Mouse (Mus musculus): ENCODE results near the gene Fbl. TPM values are rescaled to one million over a fixed set of nuclear protein-coding genes. Genes with fewer than 3 reads are reported as not detected.
"Not testable (repeated sequence)": the region's sequence is repeated elsewhere in the genome, so short reads cannot be mapped to it uniquely, and the experiment has no call there.

Fbl gene
- polyA plus RNA-seq (2014; fragmentation: Nextera tagmentation; extraction: Ambion mirVana), result 47.6 and 52.5 TPM in 2 replicates

DNA sequence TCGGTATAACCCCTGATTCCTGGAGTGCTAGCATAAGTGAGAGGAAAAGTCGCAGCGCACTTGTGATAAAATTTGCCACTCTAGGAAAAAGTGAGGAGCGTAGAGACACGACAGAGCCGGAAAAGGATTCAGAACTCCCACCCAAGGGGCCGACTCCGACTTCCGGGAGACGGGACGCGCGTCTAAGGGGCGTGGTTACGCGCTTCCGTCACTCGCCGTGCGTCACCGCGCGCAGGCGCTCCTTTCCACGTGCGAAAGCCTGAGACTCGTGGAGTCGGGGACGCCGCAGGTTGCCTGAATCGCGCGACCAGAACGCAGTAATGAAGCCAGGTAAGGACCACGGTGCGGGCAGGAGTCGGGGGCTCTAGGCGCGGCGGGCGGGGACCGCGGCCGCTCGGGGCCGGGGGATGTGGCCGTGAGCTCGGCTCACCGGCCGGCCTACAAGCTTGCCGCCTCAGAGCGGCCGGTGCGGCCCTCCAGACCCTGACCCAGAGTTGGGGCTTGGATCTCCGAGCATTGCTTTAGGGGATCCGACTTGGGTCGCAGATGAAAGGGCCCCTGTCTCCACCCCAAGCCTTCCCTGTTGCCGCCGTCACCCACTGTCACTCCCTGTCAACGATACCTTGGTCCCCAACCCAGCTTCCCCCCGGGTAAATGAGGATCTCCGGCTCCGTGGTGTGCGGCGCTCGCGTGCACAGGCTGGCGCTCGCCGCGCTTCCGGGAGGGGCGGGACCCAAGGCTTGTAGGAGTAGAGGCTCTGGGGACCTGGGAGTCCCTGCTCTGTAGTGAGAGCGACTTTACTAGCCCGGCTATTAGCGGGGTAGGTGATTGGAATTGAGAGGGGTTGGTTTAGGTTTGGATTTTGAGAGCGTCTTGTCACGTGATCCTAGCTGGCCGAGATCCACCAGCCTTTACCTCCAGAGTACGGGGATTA, at the start of gene Fbl:
TSS of gene Fbl (plus strand) at position 222 of the 934 bp plus-strand sequence.
- Histone ChIP-seq H3K4me2 (ENCODE audit: low read length) (peak within 1 kb of the TSS; percentile 93), H3K36me3 (ENCODE audit: control insufficient read depth, insufficient read depth, low read length) (peaks cover under 1% of the 10 kb centered on the region; the same call in 1 of the 2 replicates), H3K27me3 (replicated peaks; ENCODE audit: control insufficient read depth, insufficient read depth, low read length) (no peaks in the 10 kb centered on the region), H3K9ac (ENCODE audit: low read length) (peak within 1 kb of the TSS; percentile 75), H3K4me1 (replicated peaks; ENCODE audit: control insufficient read depth, insufficient read depth, low read length) (peaks cover 19% of the 10 kb centered on the region), H3K9me3 (ENCODE audit: control insufficient read depth, low read length) (no peaks in the 10 kb centered on the region), H3K27ac (ENCODE audit: low read depth) (peak within 1 kb of the TSS; percentile 89), H3K4me3 (ENCODE audit: low read depth, low read length) (peak within 1 kb of the TSS; percentile 86)
- DNase-seq (ENCODE audit: low spot score), result peak; percentile 94
- peak; percentile 92 for ATAC-seq (replicated peaks; ENCODE audit: low FRiP score, low TSS enrichment, low read depth)
- WGBS, result under 1% methylated on average over 80 of the region's 80 CpGs

GRCm38 (mm10) chr7:28129166-28129565, 40.3 kb upstream of the Fbl start, which contains the start of gene 9530053A07Rik:
Gene 9530053A07Rik (plus strand): TSS chr7:28129466.
- Histone ChIP-seq H3K9ac (ENCODE audit: low read length) (no peak within 1 kb of the TSS), H3K27ac (ENCODE audit: low read depth) (no peak within 1 kb of the TSS), H3K27me3 (replicated peaks; ENCODE audit: control insufficient read depth, insufficient read depth, low read length) (no peaks in the 10 kb centered on the region), H3K36me3 (ENCODE audit: control insufficient read depth, insufficient read depth, low read length) (no peaks in the 10 kb centered on the region), H3K4me2 (ENCODE audit: low read length) (no peak within 1 kb of the TSS), H3K9me3 (ENCODE audit: control insufficient read depth, low read length) (no peaks in the 10 kb centered on the region), H3K4me1 (replicated peaks; ENCODE audit: control insufficient read depth, insufficient read depth, low read length) (no peaks in the 10 kb centered on the region), H3K4me3 (ENCODE audit: low read depth, low read length) (no peak within 1 kb of the TSS)
- DNase-seq (ENCODE audit: low spot score), result no peak
- 87% methylated on average over 5 of the region's 5 CpGs for WGBS
- no peak for ATAC-seq (replicated peaks; ENCODE audit: low FRiP score, low TSS enrichment, low read depth)

DNA sequence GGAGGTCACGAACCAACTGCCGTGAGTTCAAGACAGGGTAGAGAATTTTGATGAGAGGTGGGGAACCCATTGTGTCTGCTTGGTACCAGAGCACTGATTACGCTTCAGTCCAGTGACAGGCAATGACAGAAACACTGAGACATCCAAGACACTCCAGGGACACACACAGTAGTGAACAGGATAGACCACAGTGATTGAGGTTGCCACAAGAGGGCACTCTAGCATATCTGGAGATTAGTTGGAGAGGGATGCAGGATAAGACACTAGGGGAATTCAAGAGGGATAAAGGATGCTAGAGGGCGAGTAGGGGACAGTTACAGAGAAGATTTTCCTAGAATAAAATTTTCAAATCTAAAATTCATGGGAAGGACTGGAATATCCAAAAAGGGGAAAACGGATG, 31.9 kb upstream of the Fbl start:
- ATAC-seq (replicated peaks; ENCODE audit: low FRiP score, low TSS enrichment, low read depth) (no peak), DNase-seq (ENCODE audit: low spot score) (peak; percentile 65)
- WGBS, result 52% methylated on average over 5 of the region's 5 CpGs

GRCm38 (mm10) chr7:28148263-28148662, 21.2 kb upstream of the Fbl start:
- Histone ChIP-seq H3K4me2 (ENCODE audit: low read length) (no peak overlapping the region), H3K4me1 (replicated peaks; ENCODE audit: control insufficient read depth, insufficient read depth, low read length) (no peaks in the 10 kb centered on the region), H3K27ac (ENCODE audit: low read depth) (no peak overlapping the region), H3K27me3 (replicated peaks; ENCODE audit: control insufficient read depth, insufficient read depth, low read length) (no peaks in the 10 kb centered on the region), H3K4me3 (ENCODE audit: low read depth, low read length) (no peak overlapping the region), H3K9ac (ENCODE audit: low read length) (no peak overlapping the region), H3K36me3 (ENCODE audit: control insufficient read depth, insufficient read depth, low read length) (no peaks in the 10 kb centered on the region), H3K9me3 (ENCODE audit: control insufficient read depth, low read length) (no peaks in the 10 kb centered on the region; the same call in 1 of the 2 replicates)
- ATAC-seq (replicated peaks; ENCODE audit: low FRiP score, low TSS enrichment, low read depth) (peak; percentile 62; the same call in 1 of the 2 replicates), DNase-seq (ENCODE audit: low spot score) (peak; percentile 87)
- 18% methylated on average over 3 of the region's 3 CpGs for WGBS

More for the DNA sequence above, 31.9 kb upstream of the Fbl start:
- Histone ChIP-seq H3K27ac (ENCODE audit: low read depth) (no peak overlapping the region), H3K4me2 (ENCODE audit: low read length) (no peak overlapping the region), H3K27me3 (replicated peaks; ENCODE audit: control insufficient read depth, insufficient read depth, low read length) (no peaks in the 10 kb centered on the region), H3K4me3 (ENCODE audit: low read depth, low read length) (no peak overlapping the region), H3K9me3 (ENCODE audit: control insufficient read depth, low read length) (no peaks in the 10 kb centered on the region), H3K36me3 (ENCODE audit: control insufficient read depth, insufficient read depth, low read length) (no peaks in the 10 kb centered on the region), H3K9ac (ENCODE audit: low read length) (no peak overlapping the region), H3K4me1 (replicated peaks; ENCODE audit: control insufficient read depth, insufficient read depth, low read length) (no peaks in the 10 kb centered on the region)

DNA sequence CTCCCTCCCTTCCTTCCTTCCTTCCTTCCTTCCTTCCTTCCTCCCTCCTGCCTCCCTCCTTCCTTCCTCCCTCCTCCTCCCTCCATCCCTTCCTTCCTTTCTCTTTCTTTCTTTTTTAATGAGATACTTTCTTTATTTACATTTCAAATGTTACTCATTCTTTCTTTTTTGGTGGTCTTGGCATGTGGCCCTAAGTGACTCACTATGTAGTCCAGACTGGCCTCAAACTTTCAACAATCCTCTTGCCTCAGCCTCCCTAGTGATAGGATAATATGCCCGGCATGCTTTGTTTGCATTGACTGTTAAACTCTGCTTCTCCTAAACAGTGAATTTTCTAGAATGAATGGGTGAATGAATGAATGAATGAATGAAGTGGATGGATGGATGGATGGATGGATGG, 19.7 kb upstream of the Fbl start:
- H3K4me2 ChIP-seq (ENCODE audit: low read length), result no peak overlapping the region
- H3K9me3 ChIP-seq (ENCODE audit: control insufficient read depth, low read length), result no peaks in the 10 kb centered on the region; the same call in 1 of the 2 replicates
- 89% methylated on average over 1 of the region's 1 CpGs for WGBS
- H3K27me3 ChIP-seq (replicated peaks; ENCODE audit: control insufficient read depth, insufficient read depth, low read length), result no peaks in the 10 kb centered on the region
- H3K36me3 ChIP-seq (ENCODE audit: control insufficient read depth, insufficient read depth, low read length), result no peaks in the 10 kb centered on the region
- H3K4me1 ChIP-seq (replicated peaks; ENCODE audit: control insufficient read depth, insufficient read depth, low read length), result no peaks in the 10 kb centered on the region
- no peak overlapping the region for H3K9ac ChIP-seq (ENCODE audit: low read length)
- no peak for ATAC-seq (replicated peaks; ENCODE audit: low FRiP score, low TSS enrichment, low read depth)
- H3K4me3 ChIP-seq (ENCODE audit: low read depth, low read length), result no peak overlapping the region
- no peak for DNase-seq (ENCODE audit: low spot score)
- no peak overlapping the region for H3K27ac ChIP-seq (ENCODE audit: low read depth)

- no peak overlapping the region for H3K27ac ChIP-seq (ENCODE audit: low read depth)
- H3K9ac ChIP-seq (ENCODE audit: low read length), result 0 out of 2 replicates have a peak overlapping the region, but pooled peaks have one; percentile 10
- 13% methylated on average over 13 of the region's 13 CpGs for WGBS
- H3K9me3 ChIP-seq (ENCODE audit: control insufficient read depth, low read length), result no peaks in the 10 kb centered on the region
- H3K4me2 ChIP-seq (ENCODE audit: low read length), result no peak overlapping the region
- H3K4me3 ChIP-seq (ENCODE audit: low read depth, low read length), result no peak overlapping the region
- no peaks in the 10 kb centered on the region for H3K27me3 ChIP-seq (replicated peaks; ENCODE audit: control insufficient read depth, insufficient read depth, low read length)
- DNase-seq (ENCODE audit: low spot score), result peak; percentile 77
- no peaks in the 10 kb centered on the region for H3K36me3 ChIP-seq (ENCODE audit: control insufficient read depth, insufficient read depth, low read length)
- no peaks in the 10 kb centered on the region for H3K4me1 ChIP-seq (replicated peaks; ENCODE audit: control insufficient read depth, insufficient read depth, low read length)
- no peak for ATAC-seq (replicated peaks; ENCODE audit: low FRiP score, low TSS enrichment, low read depth)
Observed at GRCm38 (mm10) chr7:28151584-28152221, 17.8 kb upstream of the Fbl start.

DNA sequence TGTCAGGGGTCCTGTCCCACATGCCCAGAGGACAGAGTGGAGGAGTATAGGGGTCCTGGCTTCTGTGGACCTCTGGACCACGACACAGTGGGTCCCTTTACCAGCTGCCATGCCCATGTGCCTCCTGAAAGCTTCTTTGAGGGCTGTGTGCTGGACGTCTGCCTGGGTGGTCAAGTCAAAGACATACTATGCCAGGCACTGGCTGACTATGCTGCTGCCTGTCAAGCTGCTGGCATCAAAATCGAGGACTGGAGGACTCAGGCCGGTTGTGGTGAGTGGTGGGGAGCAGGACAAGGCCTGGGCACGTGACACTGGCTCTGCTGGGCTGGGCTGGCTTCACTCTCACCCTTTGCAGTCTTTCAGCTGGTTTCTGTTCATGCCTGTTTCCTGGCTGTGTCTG, 15.9 kb upstream of the Fbl start:
- H3K9me3 ChIP-seq (ENCODE audit: control insufficient read depth, low read length); H3K4me3 ChIP-seq (ENCODE audit: low read depth, low read length); H3K4me1 ChIP-seq (replicated peaks; ENCODE audit: control insufficient read depth, insufficient read depth, low read length); H3K27me3 ChIP-seq (replicated peaks; ENCODE audit: control insufficient read depth, insufficient read depth, low read length); ATAC-seq (replicated peaks; ENCODE audit: low FRiP score, low TSS enrichment, low read depth); DNase-seq (ENCODE audit: low spot score); H3K4me2 ChIP-seq (ENCODE audit: low read length); H3K36me3 ChIP-seq (ENCODE audit: control insufficient read depth, insufficient read depth, low read length); H3K27ac ChIP-seq (ENCODE audit: low read depth); H3K9ac ChIP-seq (ENCODE audit: low read length): not testable (repeated sequence)
- 36% methylated on average over 5 of the region's 5 CpGs for WGBS

DNA sequence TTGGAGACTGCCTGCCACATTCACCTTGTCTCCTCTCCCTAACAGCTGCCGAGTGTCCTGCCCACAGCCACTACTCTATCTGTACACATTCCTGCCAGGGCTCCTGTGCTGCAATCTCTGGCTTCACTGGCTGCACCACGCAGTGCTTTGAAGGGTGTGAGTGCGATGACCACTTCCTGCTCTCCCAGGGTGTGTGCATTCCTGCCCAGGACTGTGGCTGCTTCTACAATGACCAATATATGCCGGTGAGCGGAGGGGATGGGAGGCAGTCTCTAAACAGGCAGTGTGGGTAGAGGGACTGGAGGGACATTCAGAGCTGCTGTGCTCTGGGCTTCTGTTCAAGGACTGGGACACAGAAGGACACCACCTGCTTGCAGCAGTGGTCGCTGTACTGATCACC, 10.2 kb upstream of the Fbl start:
- ATAC-seq (replicated peaks; ENCODE audit: low FRiP score, low TSS enrichment, low read depth) (no peak), DNase-seq (ENCODE audit: low spot score) (no peak)
- no peaks in the 10 kb centered on the region for H3K9me3 ChIP-seq (ENCODE audit: control insufficient read depth, low read length)
- no peak overlapping the region for H3K27ac ChIP-seq (ENCODE audit: low read depth)
- no peak overlapping the region for H3K4me3 ChIP-seq (ENCODE audit: low read depth, low read length)
- H3K9ac ChIP-seq (ENCODE audit: low read length), result no peak overlapping the region
- no peaks in the 10 kb centered on the region for H3K4me1 ChIP-seq (replicated peaks; ENCODE audit: control insufficient read depth, insufficient read depth, low read length)
- no peaks in the 10 kb centered on the region for H3K36me3 ChIP-seq (ENCODE audit: control insufficient read depth, insufficient read depth, low read length)
- H3K27me3 ChIP-seq (replicated peaks; ENCODE audit: control insufficient read depth, insufficient read depth, low read length), result no peaks in the 10 kb centered on the region
- 41% methylated on average over 6 of the region's 6 CpGs for WGBS
- no peak overlapping the region for H3K4me2 ChIP-seq (ENCODE audit: low read length)
